Mouse (Mus musculus): ENCODE measurements around the gene Klhl29. TPM values are rescaled to one million over a fixed set of nuclear protein-coding genes. Genes with fewer than 3 reads are reported as not detected.
"Not testable (repeated sequence)": the region's sequence is repeated elsewhere in the genome, so short reads cannot be mapped to it uniquely, and the experiment has no call there.

Klhl29 gene
- polyA plus RNA-seq, 1 experiment: 36.1 TPM

DNA sequence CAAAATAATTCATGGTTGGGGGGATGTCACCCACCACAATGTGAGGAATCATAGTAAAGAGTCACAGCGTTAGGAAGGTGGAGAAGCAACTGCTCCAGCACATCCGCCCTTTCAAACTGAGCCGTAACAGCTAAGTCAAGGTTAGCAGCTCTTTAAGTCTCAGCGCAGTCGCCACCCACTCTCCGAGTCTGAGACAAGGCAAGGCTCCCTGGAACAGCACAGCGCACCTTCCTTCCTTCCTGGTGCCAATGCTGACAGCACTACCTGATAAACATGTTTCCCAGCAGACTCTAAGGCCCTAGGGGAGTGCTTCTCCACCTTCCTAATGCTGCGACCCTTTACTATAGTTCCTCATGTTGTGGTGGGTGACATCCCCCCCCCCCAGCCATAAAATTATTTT is 22.7 kb downstream of the Klhl29 start:
- no peak for DNase-seq (ENCODE audit: low read depth)
- no peak for TF ChIP-seq CTCF (IDR thresholded peaks at IDR 0.05; ENCODE audit: borderline replicate concordance, extremely low read depth, insufficient read depth, insufficient read length)
- TF ChIP-seq POLR2A (IDR thresholded peaks at IDR 0.05; ENCODE audit: borderline replicate concordance, extremely low read depth, insufficient read depth, insufficient read length, poor library complexity, severe bottlenecking): no peak

DNA sequence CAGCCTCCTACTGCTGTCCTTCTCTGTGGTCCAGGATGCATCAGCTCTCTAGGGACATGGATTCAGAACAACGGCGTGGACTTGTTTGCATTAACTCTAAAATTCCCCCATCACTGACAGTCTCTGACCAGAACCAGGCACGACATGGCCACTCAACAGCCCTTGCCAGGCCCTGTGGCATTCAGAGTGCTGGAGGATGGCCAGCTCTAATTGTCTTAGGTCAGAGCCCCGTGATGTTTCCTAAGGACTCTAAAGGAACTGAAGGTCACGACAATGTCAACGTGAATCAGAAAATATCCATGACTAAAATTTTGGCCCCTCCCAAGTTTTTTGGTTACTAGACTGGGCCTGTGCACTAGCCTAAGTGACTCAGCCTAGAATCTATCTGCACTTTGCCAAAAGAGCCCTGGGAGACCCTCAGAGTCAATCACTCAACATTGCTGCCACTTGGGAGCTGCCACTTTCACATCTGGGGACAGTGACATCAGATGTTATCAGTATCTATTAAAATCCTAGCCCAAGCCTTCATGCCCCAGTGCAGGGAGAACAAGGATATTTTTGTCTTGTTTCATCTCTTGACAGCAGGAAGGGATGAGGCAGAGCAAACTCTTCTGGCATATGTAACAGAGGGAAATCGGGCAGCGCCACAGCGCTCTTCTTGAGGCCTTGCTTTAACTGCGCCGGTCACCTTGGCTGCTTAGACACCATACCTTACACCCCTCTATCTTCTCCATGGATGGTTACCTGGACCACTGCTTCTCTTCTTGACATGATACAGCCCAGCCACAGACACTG is 24.8 kb downstream of the Klhl29 start:
- TF ChIP-seq CTCF (IDR thresholded peaks at IDR 0.05; ENCODE audit: borderline replicate concordance, extremely low read depth, insufficient read depth, insufficient read length) (no peak), POLR2A (IDR thresholded peaks at IDR 0.05; ENCODE audit: borderline replicate concordance, extremely low read depth, insufficient read depth, insufficient read length, poor library complexity, severe bottlenecking) (no peak)

DNA sequence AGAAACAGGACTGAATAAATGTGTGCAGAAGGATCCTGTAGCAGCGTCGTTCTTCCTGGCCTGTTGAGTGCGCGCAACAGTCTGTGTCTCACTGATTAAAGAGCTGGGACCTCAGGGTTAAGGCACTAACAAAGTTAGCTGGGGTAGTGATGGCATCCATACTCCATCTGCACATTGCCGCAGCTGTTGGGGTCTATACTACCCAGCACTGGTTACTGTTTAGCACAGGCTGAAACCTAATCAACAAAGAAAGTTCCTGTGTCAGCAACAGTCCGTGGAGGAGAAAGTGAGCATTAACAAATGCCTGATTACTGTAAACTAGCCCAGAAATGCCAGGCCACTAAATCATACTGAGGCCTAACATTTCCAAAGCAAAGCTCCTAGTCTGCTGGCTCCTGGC is 30.4 kb downstream of the Klhl29 start:
- DNase-seq (ENCODE audit: low read depth): no peak
- TF ChIP-seq POLR2A (IDR thresholded peaks at IDR 0.05; ENCODE audit: borderline replicate concordance, extremely low read depth, insufficient read depth, insufficient read length, poor library complexity, severe bottlenecking) (no peak), CTCF (IDR thresholded peaks at IDR 0.05; ENCODE audit: borderline replicate concordance, extremely low read depth, insufficient read depth, insufficient read length) (no peak)

More for the DNA sequence above, 24.8 kb downstream of the Klhl29 start:
- DNase-seq (ENCODE audit: low read depth): no peak

DNA sequence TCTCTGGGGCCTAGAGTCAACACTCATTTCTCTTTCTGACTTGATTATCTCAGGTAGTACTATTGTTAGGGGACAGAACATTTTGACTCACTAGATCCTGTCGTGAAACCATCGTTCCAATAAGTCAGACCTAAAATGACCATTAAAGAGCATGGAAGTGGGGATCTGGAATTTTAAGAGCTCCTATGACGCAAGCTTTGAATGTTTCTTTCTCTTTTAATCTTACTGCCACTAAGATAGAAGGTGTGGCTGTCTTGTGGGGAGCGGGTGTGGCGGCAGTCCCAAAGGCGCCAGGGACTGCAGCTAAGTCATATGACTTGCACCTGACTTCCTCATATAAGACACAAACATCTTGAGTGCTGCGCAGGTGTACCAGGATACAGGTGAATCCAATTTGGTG is 31.0 kb downstream of the Klhl29 start:
- not testable (repeated sequence) for DNase-seq (ENCODE audit: low read depth)

DNA sequence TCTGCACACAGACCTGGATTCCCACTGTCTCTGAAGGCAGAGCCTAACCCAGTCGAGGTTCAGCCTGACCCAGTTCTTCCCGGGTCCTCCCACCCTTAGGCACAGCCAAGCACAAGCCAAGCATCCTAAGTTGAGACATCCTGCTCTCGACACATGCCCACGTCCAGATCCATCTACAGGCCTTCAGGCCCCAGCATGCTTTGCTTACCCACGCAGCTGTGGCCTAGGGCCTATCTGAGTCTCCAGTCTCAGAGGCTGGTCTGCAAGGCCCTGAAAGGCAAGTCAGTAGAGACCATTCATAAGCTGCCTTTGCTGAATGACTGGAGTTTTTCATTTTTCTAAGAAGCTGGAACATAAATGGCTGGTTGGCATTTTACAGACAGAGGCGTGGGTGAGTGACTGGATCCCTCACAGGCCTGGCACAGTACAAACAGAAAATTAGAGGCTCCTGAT is 35.3 kb downstream of the Klhl29 start:
- no peak for TF ChIP-seq CTCF (IDR thresholded peaks at IDR 0.05; ENCODE audit: borderline replicate concordance, extremely low read depth, insufficient read depth, insufficient read length)
- no peak for TF ChIP-seq POLR2A (IDR thresholded peaks at IDR 0.05; ENCODE audit: borderline replicate concordance, extremely low read depth, insufficient read depth, insufficient read length, poor library complexity, severe bottlenecking)
- DNase-seq (ENCODE audit: low read depth): no peak

DNA sequence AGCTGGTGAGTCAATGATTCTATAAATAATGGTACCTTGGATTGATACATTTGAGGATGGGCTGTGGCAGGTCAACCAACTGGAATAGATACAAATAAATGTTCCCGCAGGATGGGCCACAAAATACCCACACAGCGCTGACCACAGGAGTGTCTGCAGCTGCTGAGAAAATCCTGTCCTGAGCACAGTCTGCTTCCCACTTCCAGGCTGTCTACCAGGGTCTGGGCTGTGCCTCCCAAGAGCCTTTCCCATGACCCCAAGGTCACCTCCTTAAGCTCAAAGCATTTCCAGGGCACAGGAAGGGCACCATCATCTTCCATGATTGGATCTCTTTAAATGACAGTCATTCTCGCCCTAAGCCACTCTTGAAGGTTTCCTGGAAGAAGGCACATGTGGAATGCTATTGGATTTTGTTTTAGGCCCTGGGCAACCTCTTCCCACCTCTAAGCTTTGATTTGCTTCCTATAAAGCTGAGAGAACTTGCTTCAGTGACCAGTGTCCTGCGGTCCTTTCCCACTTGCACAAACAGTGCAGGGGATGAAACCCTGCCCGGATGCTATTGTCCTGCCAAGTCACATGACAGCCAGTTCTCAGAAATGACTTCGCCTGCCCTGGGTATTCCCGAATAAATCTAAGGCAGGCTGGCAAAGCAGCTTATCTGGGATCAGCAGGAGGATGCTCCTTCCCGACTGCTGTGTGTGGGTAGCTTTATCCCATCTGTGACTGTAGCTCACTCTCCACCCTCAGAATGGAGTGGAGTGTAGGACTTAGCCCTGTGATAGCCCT is 38.4 kb downstream of the Klhl29 start:
- no peak for TF ChIP-seq POLR2A (IDR thresholded peaks at IDR 0.05; ENCODE audit: borderline replicate concordance, extremely low read depth, insufficient read depth, insufficient read length, poor library complexity, severe bottlenecking)
- no peak for TF ChIP-seq CTCF (IDR thresholded peaks at IDR 0.05; ENCODE audit: borderline replicate concordance, extremely low read depth, insufficient read depth, insufficient read length)
- peak; percentile 55 for DNase-seq (ENCODE audit: low read depth)

DNA sequence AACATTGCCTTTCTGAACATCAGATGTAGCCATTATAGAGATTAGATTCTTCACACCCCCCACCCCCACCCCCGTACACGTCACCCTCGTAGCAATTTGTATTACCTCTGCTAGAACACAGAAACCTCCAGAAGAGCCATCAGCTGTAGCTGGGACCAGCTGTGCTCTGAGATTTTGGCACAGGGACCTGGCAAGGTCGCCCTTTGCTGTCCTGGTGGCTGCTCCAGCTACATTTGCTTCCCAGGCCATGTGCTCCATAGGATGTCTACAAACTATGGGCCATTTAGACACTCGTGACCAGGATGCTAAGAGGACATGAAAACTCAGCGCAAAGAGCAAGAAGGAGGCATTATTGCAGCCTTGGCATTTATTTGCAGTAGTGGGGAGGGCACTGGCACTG is 39.2 kb downstream of the Klhl29 start:
- no peak for DNase-seq (ENCODE audit: low read depth)
- TF ChIP-seq POLR2A (IDR thresholded peaks at IDR 0.05; ENCODE audit: borderline replicate concordance, extremely low read depth, insufficient read depth, insufficient read length, poor library complexity, severe bottlenecking): no peak
- no peak for TF ChIP-seq CTCF (IDR thresholded peaks at IDR 0.05; ENCODE audit: borderline replicate concordance, extremely low read depth, insufficient read depth, insufficient read length)

DNA sequence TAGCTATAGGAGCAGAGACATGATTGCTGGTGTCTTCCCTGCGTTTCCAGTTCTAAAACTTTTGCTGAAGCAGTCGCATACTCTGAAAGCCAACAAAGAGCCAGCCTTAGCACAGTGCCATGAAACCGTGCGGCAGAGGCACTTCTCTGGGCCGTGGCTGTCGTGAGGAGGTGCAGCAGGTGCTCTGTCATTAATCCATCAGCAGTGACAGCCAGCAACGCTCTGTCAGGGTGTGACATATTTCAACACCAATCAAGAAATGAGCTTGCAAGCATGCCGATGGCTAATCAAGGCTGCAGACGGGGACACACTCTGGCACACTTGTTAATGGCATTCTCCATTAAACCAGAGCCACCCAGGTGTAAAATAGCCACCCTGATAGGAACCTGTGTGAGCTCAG is 40.5 kb downstream of the Klhl29 start:
- peak; percentile 66 for DNase-seq (ENCODE audit: low read depth)
- TF ChIP-seq POLR2A (IDR thresholded peaks at IDR 0.05; ENCODE audit: borderline replicate concordance, extremely low read depth, insufficient read depth, insufficient read length, poor library complexity, severe bottlenecking) (no peak), CTCF (IDR thresholded peaks at IDR 0.05; ENCODE audit: borderline replicate concordance, extremely low read depth, insufficient read depth, insufficient read length) (no peak)

DNA sequence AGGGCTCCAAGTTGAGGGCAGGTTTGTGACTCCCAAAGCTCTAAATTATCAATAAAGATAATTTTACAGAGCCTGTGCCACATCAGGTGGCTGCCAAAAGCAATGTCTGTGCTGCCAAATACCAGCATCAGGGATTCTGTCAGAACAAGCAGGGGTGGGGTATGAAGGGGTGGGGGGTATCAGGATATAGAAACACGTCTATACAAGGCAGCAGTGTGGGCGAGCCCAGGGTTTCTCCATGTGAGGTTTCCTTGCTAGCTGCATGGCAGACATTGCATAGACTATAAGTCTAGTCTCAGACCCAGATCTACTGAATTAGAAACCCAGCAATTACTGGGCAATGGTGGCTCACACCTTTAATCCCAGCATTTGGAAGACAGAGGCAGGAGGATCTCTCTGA is 41.3 kb downstream of the Klhl29 start:
- no peak for DNase-seq (ENCODE audit: low read depth)
- TF ChIP-seq POLR2A (IDR thresholded peaks at IDR 0.05; ENCODE audit: borderline replicate concordance, extremely low read depth, insufficient read depth, insufficient read length, poor library complexity, severe bottlenecking): no peak
- no peak for TF ChIP-seq CTCF (IDR thresholded peaks at IDR 0.05; ENCODE audit: borderline replicate concordance, extremely low read depth, insufficient read depth, insufficient read length)

DNA sequence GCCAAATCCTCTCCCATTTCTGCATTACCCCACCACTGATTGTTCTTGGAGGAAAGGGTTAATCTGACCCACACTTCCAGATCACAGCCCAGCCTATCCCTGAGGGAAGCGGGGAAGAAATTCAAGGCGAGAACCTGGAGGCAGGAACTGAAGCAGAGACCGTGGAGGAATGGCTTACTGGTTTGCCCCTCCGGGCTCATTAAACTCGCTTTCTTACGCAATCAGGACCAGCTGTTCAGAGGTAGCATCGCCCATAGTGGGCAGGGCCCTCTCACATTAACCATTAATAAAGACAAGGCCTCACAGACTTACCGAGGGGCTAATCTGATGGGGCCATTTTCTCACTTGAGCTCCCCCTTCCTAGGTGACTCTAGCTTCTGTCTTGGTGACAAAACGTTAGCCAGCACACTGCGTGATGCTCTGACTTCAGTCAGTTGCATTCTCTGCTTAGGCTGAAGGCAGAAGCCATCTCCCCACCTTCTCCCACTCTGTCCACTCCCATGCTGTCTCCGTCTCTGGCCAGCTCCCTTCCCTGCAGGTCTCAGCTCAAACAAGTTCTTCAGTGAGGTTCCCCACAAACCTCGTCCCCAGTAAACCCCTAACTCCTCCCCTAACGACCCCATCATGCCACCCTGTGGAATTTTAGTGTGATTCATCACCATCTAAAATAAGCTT is 43.5 kb downstream of the Klhl29 start:
- peak; percentile 40 for DNase-seq (ENCODE audit: low read depth)
- TF ChIP-seq POLR2A (IDR thresholded peaks at IDR 0.05; ENCODE audit: borderline replicate concordance, extremely low read depth, insufficient read depth, insufficient read length, poor library complexity, severe bottlenecking): no peak
- TF ChIP-seq CTCF (IDR thresholded peaks at IDR 0.05; ENCODE audit: borderline replicate concordance, extremely low read depth, insufficient read depth, insufficient read length): no peak

DNA sequence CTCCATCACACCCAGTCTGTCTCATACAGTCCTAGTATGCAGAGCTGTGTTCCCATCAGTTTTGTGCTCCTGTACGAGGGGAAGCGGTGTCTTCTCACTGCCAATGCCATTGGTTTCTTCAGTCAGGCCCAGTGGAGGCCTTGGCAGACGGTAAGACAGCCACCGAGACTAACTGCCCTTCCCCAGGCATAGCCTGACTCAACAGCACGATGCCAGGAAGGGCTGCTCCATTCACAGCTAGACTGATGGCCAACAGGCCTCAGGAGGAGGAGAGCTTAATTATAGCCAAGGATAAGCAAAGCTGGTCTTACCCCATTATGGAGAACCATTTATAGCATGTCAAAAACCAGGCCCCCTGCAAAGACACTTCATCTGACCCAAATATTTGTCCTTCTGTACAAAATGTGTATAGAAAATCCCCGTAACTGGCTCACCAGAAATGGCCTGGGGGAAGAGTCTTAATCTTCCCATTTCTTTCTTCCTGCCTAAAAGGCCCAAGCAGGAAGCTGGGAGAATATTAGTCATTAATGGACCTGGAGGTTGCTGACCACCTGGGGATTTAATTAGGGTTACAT is 44.9 kb downstream of the Klhl29 start:
- TF ChIP-seq CTCF (IDR thresholded peaks at IDR 0.05; ENCODE audit: borderline replicate concordance, extremely low read depth, insufficient read depth, insufficient read length) (no peak), POLR2A (IDR thresholded peaks at IDR 0.05; ENCODE audit: borderline replicate concordance, extremely low read depth, insufficient read depth, insufficient read length, poor library complexity, severe bottlenecking) (no peak)
- DNase-seq (ENCODE audit: low read depth): no peak

Measured in brain, embryonic 14.5 days (tissue).